Mouse (Mus musculus): ENCODE measurements around the gene Brd7.

Brd7 gene

DNA sequence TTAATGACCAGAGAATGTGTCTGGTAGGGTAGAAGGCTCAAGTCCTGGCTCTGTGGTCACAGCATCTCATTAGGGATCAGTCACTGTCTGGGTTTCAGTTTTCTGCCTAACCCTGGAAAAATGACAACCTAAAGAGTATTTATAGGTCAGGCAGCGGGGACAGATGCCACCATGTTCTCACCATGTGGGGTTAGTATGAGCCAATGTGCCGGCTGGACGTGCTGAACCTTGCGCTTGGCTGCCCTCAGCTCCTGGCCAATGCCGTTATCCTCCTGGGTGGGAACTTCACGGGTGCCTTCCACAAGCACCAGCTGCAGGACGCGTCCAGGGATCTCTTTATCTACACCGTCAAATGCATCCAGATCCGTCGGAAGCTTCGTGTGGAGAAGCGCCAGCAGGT, 51.7 kb downstream of the Brd7 start:
- DNase-seq (ENCODE audit: extremely low read depth, low read depth, low spot score), result no peak

DNA sequence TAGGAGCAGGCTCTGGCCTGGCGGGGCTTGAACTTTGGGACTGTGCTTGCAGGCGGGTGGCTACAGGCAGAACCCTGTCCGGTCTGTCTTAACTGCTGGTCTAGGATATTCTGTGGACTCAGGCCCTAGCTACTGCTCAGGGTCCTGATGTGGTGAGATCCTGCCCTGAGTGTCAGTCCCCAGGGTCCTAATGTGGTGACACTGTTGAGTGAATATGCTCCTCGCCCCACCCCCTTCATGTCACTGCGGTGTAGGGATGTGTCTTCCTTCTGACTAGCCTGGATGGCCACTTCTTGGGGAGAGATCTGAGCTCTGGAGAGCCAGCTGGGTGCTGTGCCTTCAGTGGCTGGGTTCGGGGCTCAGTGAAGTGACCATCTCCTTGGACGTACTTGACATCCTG, 52.1 kb downstream of the Brd7 start:
- DNase-seq (ENCODE audit: extremely low read depth, low read depth, low spot score), result no peak

- DNase-seq (ENCODE audit: extremely low read depth, low read depth, low spot score), result no peak
Measured at GRCm38 (mm10) chr8:88309274-88309873, 52.6 kb downstream of the Brd7 start.

GRCm38 (mm10) chr8:88307736-88308135, 54.3 kb downstream of the Brd7 start:
- DNase-seq (ENCODE audit: extremely low read depth, low read depth, low spot score), result no peak

GRCm38 (mm10) chr8:88306511-88306910, 55.5 kb downstream of the Brd7 start:
- no peak for DNase-seq (ENCODE audit: extremely low read depth, low read depth, low spot score)

GRCm38 (mm10) chr8:88305814-88306213, 56.2 kb downstream of the Brd7 start:
- DNase-seq (ENCODE audit: extremely low read depth, low read depth, low spot score), result no peak

DNA sequence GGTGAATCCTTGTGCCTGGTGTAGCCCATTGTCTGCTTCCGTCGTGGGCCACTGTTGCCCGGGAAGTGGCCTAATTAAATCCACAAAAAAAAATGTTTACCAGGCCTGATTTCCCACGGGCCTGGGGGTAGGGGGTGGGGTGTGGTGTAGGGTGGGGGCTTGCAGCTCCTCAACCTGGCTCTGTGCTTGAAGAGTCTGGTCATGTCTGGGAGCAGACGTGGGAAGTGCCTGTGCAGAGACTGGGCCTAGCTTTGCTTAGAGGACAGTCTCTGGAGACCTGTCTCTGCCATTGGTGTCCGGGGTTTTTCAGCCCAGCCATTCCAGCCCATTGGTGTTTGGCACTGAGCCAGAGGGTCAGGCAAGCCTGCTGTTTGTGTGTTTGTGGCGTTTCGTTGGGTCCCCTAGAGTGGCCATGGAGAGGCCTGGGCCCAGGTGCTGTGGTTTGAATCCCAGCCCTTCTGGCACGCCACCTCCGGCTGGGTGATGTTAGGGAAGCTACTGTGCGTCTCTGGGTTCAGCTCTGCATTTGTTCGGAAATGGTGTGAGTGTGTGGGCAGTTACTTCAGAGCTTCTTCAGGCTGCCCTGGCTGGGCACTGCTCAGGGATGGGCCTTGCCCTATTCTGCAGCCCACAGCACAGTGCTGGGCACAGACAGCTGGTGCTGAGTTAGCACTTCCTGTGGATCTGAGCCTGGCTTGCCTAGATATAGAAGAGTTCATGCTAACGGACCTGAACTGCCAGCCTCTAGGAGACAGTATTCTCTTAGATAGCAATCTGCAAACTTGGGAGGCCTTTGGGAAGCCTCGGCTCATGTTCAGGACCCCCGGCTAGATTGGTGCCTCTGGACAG, 60.2 kb downstream of the Brd7 start:
- no peak for DNase-seq (ENCODE audit: extremely low read depth, low read depth, low spot score)

- DNase-seq (ENCODE audit: extremely low read depth, low read depth, low spot score), result no peak
Measured at GRCm38 (mm10) chr8:88299907-88300603, 61.9 kb downstream of the Brd7 start.

- DNase-seq (ENCODE audit: extremely low read depth, low read depth, low spot score), result no peak
Measured at GRCm38 (mm10) chr8:88298733-88299103, 63.3 kb downstream of the Brd7 start.

GRCm38 (mm10) chr8:88297976-88298732, 63.8 kb downstream of the Brd7 start:
- DNase-seq (ENCODE audit: extremely low read depth, low read depth, low spot score), result no peak

DNA sequence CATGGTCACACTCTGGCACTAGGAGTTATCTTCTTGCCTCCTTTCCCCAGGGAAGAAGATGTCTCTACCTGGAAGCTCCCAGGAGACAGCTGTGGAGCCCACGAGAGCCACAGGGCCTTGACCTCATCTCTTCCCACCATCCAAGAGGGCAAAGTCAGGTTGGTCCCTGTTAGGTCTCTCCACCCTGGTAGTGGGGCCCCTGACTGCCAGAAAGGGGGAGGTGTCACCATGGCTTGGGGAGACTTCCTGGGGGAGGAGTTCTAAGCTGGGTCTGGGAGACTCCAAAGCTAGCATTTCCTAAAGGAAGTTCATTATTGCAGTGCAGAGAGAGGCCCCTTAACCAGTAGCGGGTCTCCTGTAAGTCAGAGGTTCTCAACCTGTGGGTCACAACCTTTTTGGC, 67.0 kb downstream of the Brd7 start:
- no peak for DNase-seq (ENCODE audit: extremely low read depth, low read depth, low spot score)

DNA sequence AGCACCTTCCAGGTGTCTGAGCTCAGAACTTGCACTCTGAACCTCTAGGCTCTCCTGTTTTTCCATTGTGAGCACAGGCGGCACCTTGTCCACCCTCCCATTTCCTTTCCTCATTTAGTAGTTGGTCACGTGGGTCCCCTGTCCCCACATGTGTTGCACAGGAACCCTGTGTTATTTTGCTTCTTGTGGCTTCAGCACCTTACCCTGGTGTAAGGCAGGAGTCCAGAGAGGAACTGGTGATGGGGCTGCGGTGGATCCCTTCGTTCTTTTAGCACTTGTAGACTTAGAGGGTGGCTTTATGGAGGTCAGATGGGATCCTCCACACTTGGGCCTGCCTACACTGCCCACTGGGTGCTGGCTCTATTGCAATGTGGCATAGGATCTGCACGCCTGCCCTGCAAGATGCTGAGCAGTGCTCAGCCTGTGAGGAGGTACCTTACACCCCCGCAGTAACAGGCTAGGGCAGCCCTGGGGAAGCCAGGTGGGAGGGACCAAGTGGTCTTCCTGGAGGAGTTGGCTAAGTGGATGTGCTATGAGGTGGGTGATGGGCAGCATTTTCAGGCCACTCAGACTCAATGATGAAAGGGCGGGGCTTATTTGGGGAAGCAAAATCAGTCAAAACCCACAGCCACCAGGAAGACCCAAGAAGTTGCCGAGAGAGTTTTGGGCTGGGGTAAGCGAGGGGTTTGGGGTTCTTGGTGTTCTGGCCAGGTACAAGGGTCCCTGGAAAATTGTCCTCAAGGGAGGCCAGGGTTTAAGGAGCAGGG, 68.2 kb downstream of the Brd7 start:
- no peak for DNase-seq (ENCODE audit: extremely low read depth, low read depth, low spot score)

DNA sequence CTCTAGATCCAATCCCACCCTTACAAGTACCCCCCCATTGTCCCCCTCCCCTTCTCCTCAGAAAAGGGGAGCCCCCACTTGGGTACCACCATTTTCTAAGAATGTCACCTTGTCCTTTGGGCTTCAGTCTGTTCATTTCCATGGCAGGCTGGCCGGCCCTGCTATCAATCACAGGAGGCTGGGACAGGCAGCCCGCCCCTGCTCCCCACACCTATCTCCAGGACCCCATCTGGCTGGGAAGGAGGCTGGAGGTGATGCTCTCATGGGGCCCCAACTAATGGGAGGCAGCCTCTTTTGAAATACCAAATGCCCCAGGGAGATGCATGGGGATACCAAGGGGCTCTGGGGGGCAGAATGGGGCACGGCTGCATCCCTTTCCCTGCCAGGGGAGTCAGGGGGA, 69.1 kb downstream of the Brd7 start:
- DNase-seq (ENCODE audit: extremely low read depth, low read depth, low spot score), result no peak

DNA sequence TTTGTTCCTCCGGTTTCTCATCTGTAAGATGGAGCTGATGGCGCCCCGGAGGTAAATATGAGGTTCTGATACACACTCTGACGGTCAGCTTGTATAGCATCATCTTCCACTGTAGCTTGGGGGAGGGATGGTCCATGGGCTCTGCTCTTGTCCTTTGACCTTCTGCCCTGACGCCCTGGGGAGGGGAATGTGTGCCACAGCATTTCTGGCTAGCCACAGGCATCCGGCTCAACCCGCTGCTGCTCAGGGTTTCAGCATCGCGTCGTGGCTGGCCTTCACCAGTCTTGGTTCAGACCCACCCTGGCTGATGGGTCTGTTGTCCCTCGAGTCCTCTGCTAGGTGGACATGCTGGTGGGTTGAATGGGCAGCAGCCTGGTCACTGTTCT, 70.7 kb downstream of the Brd7 start:
- DNase-seq (ENCODE audit: extremely low read depth, low read depth, low spot score), result no peak

DNA sequence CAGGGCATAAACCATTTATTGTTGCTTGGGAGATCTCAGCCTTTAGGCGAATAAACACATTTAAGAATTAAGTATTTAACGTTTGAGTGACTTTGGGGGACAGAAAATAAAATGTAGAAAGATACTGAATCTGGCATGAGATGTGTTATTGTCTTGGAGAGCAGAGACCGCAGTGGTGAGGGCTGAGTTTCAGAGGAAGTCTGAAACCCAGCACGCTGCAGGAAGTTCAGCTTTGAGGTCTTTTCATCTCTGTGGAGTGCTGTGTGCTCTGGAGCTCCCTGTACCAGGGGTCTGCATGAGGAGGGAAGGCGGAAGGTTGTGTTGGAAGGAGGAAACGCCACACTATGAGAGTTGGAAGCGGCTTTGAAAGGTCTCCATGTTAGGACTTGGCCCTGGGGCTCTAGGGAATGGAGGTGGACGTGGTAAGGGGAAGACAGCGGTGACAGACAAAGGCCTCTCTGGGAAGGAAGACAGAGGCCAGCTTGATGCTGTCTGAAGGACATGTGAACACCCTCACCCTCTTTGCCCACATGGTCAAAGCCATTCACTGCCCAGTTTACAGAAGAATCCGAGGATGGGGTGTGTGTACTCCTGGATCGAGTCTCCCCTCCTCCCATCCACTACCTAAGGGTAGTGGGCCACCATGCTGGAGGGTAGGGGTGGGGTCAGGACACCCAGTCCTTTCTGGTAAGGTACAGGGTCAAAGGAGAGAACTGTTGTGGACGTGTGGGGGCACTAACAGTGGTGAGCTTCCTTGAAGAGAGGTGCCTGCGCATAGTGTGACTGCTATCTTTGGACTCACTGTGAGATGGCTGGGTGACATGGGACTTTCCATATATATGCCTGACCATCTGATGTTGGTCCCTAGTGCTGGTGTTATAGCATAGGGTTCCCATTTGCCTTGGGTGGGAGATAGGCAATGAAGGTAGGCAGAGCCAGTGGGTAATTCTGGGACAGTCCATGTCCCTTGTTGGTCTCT, 71.4 kb downstream of the Brd7 start:
- DNase-seq (ENCODE audit: extremely low read depth, low read depth, low spot score), result no peak

DNA sequence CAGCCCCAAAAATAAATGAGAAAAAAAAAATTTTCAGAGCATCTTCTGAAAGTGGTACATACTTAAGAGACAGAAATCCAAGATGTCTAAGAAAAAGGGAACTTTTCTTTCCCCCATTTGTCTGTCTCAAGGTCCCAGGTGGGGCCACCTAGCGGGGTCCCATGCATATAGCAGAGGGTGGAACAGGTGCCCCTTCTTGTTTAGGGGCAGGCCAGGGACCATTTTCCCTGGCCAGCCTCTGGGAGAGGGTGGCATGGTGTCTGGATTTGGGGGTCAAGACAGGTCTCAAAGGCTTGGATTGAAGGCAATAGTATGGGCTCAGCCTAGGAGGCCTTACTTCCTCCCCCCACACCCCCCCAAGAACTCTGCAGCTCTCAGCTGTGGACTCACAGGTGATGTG, 72.1 kb downstream of the Brd7 start:
- no peak for DNase-seq (ENCODE audit: extremely low read depth, low read depth, low spot score)

GRCm38 (mm10) chr8:88288622-88289242, 73.3 kb downstream of the Brd7 start:
- no peak for DNase-seq (ENCODE audit: extremely low read depth, low read depth, low spot score)

DNA sequence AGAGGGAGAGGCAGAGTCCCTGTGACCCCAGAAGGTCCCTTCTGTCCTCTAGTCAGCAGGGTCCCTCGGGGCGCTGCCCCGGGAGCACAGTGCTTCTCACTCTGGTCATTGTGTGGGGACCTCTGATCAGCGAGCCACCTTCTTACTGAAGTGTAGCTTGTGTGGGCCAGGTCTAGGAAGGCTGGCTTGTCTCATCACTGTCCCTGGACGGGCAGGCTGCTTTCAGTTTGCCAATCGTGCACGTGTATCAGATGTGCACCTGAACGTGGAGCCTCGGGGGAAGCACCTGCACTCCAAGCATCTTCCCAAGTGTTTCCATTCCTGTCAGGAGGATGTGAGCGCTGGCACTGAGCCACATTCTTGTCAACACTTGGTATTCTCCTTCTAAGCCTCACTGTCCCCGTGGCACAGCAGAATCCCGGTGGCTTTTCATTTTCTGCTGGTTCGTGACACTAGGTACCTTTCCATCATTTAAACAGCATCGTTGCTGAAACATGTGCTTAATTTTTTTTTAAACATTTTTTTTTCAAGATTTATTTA, 75.5 kb downstream of the Brd7 start:
- no peak for DNase-seq (ENCODE audit: extremely low read depth, low read depth, low spot score)
